Mouse (Mus musculus) small intestine, adult 2 months (tissue): Measurements from ENCODE around the gene Etfrf1.

Experiments
- CTCF ChIP-seq: fragments of 200-500 bp; IDR thresholded peaks from 2 replicates; pipeline ENCODE4 v1.5.1; 2012; ENCODE audit warnings: low read depth, mild to moderate bottlenecking, control low read depth, inconsistent platforms, low read length, moderate library complexity, mixed read lengths; ENCODE audit not compliant: insufficient replicate concordance, insufficient read length; ENCODE audit errors: extremely low read depth
- POLR2A ChIP-seq: fragments of 200-500 bp; IDR thresholded peaks from 2 replicates; pipeline ENCODE4 v1.6.1; 2012; ENCODE audit warnings: low read depth, mild to moderate bottlenecking, control low read depth, inconsistent platforms, low read length, moderate library complexity

DNA sequence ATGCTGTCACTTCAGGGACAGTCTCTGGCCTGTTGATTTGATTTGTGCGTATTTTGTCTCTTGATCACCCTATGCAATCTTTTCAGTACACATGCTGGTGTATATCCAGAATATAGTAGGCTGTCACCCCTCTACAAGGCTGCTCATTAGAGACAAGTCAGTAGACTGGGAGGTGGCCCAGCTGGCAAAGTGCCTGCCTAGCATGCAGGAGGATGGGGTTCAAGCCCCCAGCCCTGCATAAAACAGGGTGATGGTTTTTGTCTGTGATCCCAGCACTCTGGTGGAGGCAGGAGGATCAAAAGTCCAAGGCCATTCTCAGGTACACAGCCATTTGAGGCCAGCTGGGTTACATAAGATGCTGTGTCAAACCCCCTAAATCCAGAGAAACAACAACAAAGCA, 24.8 kb upstream of the Etfrf1 start:
- TF ChIP-seq CTCF (no peak), POLR2A (no peak)
